Comparison of ENCODE assay signal across 8 mouse cellular contexts in the genomic region with DNA sequence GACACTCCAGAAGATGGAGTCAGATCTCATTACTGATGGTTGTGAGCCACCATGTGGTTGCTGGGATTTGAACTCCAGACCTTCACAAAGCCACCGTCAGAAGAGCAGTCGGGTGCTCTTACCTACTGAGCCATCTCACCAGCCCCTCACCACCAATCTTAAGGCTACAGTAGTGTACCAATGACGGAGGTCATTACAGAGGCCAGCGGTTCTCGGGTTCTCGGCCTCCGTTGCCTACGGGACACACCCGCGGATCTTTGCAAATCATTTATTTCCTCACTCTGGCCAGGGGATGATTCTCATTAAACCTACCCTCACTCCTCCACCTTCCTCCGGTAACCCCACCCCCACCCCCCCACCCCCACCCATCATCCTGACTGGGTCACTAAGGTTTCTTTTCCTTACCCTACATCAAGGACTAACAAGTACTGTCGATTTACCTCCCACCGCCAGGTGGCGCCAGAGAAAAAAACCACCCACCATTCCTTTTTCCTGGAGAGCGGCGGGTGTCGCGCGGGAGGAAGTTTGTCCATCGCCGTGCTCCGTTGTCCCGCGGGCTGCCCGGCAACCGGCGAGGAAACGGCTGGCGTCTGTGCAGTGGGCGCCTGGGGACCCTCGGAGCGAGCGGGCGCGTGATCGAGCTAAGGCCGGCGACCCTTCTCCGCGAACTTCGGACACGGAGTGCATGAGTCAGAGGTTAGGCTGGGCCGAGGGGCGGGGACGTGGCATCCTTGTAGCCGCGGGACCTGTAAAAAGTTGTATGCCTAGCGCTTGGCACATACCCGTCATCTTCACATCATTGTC. TPM values are rescaled to one million over a fixed set of nuclear protein-coding genes. Genes with fewer than 3 reads are reported as not detected.
DNase-seq lines count a peak whose midpoint lies in the region; ATAC-seq and TF ChIP-seq lines count a peak whose summit lies in the region.

Gene Tchp (plus strand): TSS at position 496 of the 804 bp plus-strand sequence.

- intact Hi-C loops in heart, adult 2 months (cut with DNase I) = loop anchor here (2.0 to 5.0 kb wide), 2 partner anchors 33 to 100 kb away; no protein-coding TSS in a partner anchor

- H3K9me3 ChIP-seq in embryonic facial prominence, embryonic 13.5 days = no peaks in the 10 kb centered on the region
- no peaks in the 10 kb centered on the region for H3K9me3 ChIP-seq in limb, embryonic 13.5 days
- H3K9me3 ChIP-seq in midbrain, embryonic 16.5 days (replicated peaks; ENCODE audit: control insufficient read depth, low read length, poor library complexity, severe bottlenecking) = no peaks in the 10 kb centered on the region

- peak; percentile 66; the same call in 1 of the 2 replicates for ATAC-seq in embryonic facial prominence, embryonic 13.5 days (ENCODE audit: insufficient number of reproducible peaks, insufficient read depth, low FRiP score, low TSS enrichment, low read depth)
- ATAC-seq in limb, embryonic 13.5 days (ENCODE audit: low FRiP score, low read depth) = peak; percentile 82
- ATAC-seq in midbrain, embryonic 16.5 days = peak; percentile 86

- TF ChIP-seq POLR2A in heart, adult 2 months (IDR thresholded peaks at IDR 0.05; ENCODE audit: insufficient read depth, low read depth, low read length) = peak; percentile 43; the same call in 1 of the 2 replicates

- H3K4me2 ChIP-seq in embryonic facial prominence, embryonic 13.5 days = peak within 1 kb of the TSS; percentile 77
- peak within 1 kb of the TSS; percentile 87 for H3K4me2 ChIP-seq in limb, embryonic 13.5 days (replicated peaks)
- peak within 1 kb of the TSS; percentile 80 for H3K4me2 ChIP-seq in midbrain, embryonic 16.5 days (ENCODE audit: low read length)

- 2% methylated on average over 49 of the region's 49 CpGs for WGBS in embryonic facial prominence, embryonic 13.5 days
- WGBS in heart, adult 2 months = 4% methylated on average over 49 of the region's 49 CpGs
- 3% methylated on average over 49 of the region's 49 CpGs for WGBS in limb, embryonic 13.5 days
- 5% methylated on average over 49 of the region's 49 CpGs for WGBS in midbrain, embryonic 16.5 days

- H3K27ac ChIP-seq in embryonic facial prominence, embryonic 13.5 days = no peak within 1 kb of the TSS
- peak within 1 kb of the TSS; percentile 75 for H3K27ac ChIP-seq in heart, adult 2 months
- no peak within 1 kb of the TSS for H3K27ac ChIP-seq in limb, embryonic 13.5 days
- no peak within 1 kb of the TSS for H3K27ac ChIP-seq in midbrain, embryonic 16.5 days (ENCODE audit: low read length)

- peak; percentile 79 for TF ChIP-seq EP300 in heart, adult 2 months (IDR thresholded peaks at IDR 0.05; ENCODE audit: insufficient read depth, low read depth, low read length)

- H3K4me3 ChIP-seq in embryonic facial prominence, embryonic 13.5 days = peak within 1 kb of the TSS; percentile 85
- peak within 1 kb of the TSS; percentile 92 for H3K4me3 ChIP-seq in heart, adult 2 months
- peak within 1 kb of the TSS; percentile 86 for H3K4me3 ChIP-seq in limb, embryonic 13.5 days
- H3K4me3 ChIP-seq in midbrain, embryonic 16.5 days (ENCODE audit: low read depth, low read length) = peak within 1 kb of the TSS; percentile 58

- H3K36me3 ChIP-seq in embryonic facial prominence, embryonic 13.5 days = peaks cover 33% of the 10 kb centered on the region
- H3K36me3 ChIP-seq in heart, adult 2 months (ENCODE audit: control insufficient read depth, insufficient read depth, low read length) = no peaks in the 10 kb centered on the region
- peaks cover 36% of the 10 kb centered on the region for H3K36me3 ChIP-seq in limb, embryonic 13.5 days
- H3K36me3 ChIP-seq in midbrain, embryonic 16.5 days (ENCODE audit: control insufficient read depth, insufficient read depth, low read length) = peaks cover 9% of the 10 kb centered on the region

- peak; percentile 85 for DNase-seq in 3134 (ENCODE audit: extremely low read depth, insufficient read length, low spot score)
- peak; percentile 96 for DNase-seq in adrenal gland, postnatal 36 days
- peak; percentile 93 to 96 for DNase-seq in heart, adult 2 months
- DNase-seq in kidney, adult 8-10 months = peak; percentile 92 to 96
- DNase-seq in spleen, postnatal 10 days (ENCODE audit: low spot score in 2 of 2) = peak; percentile 96

- peaks cover 7% of the 10 kb centered on the region for H3K4me1 ChIP-seq in embryonic facial prominence, embryonic 13.5 days
- H3K4me1 ChIP-seq in heart, adult 2 months (ENCODE audit: control insufficient read depth, insufficient read depth, low read length) = peaks cover 2% of the 10 kb centered on the region
- H3K4me1 ChIP-seq in limb, embryonic 13.5 days = peaks cover 8% of the 10 kb centered on the region
- H3K4me1 ChIP-seq in midbrain, embryonic 16.5 days (ENCODE audit: control insufficient read depth, insufficient read depth, low read length) = peaks cover 7% of the 10 kb centered on the region

- H3K27me3 ChIP-seq in embryonic facial prominence, embryonic 13.5 days = no peaks in the 10 kb centered on the region
- H3K27me3 ChIP-seq in heart, adult 2 months (ENCODE audit: control insufficient read depth, insufficient read depth, low read length) = no peaks in the 10 kb centered on the region
- H3K27me3 ChIP-seq in limb, embryonic 13.5 days = no peaks in the 10 kb centered on the region
- no peaks in the 10 kb centered on the region; the same call in 1 of the 2 replicates for H3K27me3 ChIP-seq in midbrain, embryonic 16.5 days (ENCODE audit: control insufficient read depth, insufficient read depth, low read depth, low read length)

- peak; percentile 79 for TF ChIP-seq CTCF in heart, adult 2 months (IDR thresholded peaks at IDR 0.05)

- H3K79me2 ChIP-seq in heart, adult 2 months (replicated peaks; ENCODE audit: control insufficient read depth, insufficient read depth, low read length) = no peaks in the 10 kb centered on the region

- peak within 1 kb of the TSS; percentile 81 for H3K9ac ChIP-seq in embryonic facial prominence, embryonic 13.5 days
- H3K9ac ChIP-seq in heart, adult 2 months (ENCODE audit: low read depth, low read length) = peak within 1 kb of the TSS; percentile 85
- H3K9ac ChIP-seq in limb, embryonic 13.5 days = peak within 1 kb of the TSS; percentile 84
- peak within 1 kb of the TSS; percentile 66 for H3K9ac ChIP-seq in midbrain, embryonic 16.5 days (ENCODE audit: low read depth, low read length)

RNA-seq across cellular contexts. Expression of gene Tchp, which starts in this region (rescaled TPM):
- 1 to 10 TPM; 7.6 to 8.9 TPM for total RNA-seq in adrenal gland, postnatal 36 days (2021)
- 19.6 and 19.8 TPM in 2 replicates for polyA plus RNA-seq in embryonic facial prominence, embryonic 13.5 days (2015; fragmentation: Nextera tagmentation; extraction: Ambion mirVana)
- 1 to 10 TPM; 3.4 to 4.0 TPM for total RNA-seq in heart, adult 2 months (2021)
- polyA plus RNA-seq in heart, adult 2 months (2012; rRNA removed) = 6.1 and 8.5 TPM in 2 replicates
- polyA plus RNA-seq in limb, embryonic 13.5 days (2015; fragmentation: Nextera tagmentation; extraction: Ambion mirVana) = 19.4 and 23.3 TPM in 2 replicates
- 16.3 and 17.5 TPM in 2 replicates for polyA plus RNA-seq in midbrain, embryonic 16.5 days (2015; fragmentation: Nextera tagmentation; extraction: Ambion mirVana)
